In genomic region chr17:62940573-62941252, GRCm38 (mm10) we compare ENCODE assay signal across 9 mouse cellular contexts. TPM values are rescaled to one million over a fixed set of nuclear protein-coding genes. Genes with fewer than 3 reads are reported as not detected.
A peak's percentile ranks its signal among the peaks of the same experiment; 100 is the strongest.
DNase-seq lines count a peak whose midpoint lies in the region; ATAC-seq lines count a peak whose summit lies in the region.
"Had no signal": no experiment of that assay in that cellular context is flagged by ENCODE, and none has a peak within 500 bp of the region (broad histone marks: within the 10 kb centered on the region; RNA-seq: fewer than 3 reads in every experiment).

No protein-coding gene starts in this region.

- no peak for ATAC-seq in heart, embryonic 12.5 days (ENCODE audit: insufficient number of reproducible peaks, low FRiP score)
- peak; percentile 56; the same call in 1 of the 2 replicates for ATAC-seq in embryonic facial prominence, embryonic 12.5 days (ENCODE audit: insufficient number of reproducible peaks, insufficient read depth, low FRiP score, low TSS enrichment)
- ATAC-seq in hindbrain, embryonic 14.5 days (ENCODE audit: low FRiP score) = no peak
- ATAC-seq in midbrain, embryonic 15.5 days (replicated peaks) = peak; percentile 71
- ATAC-seq in inflammation-experienced regulatory T-cells, adult 6 months = no peak

- whole genome bisulfite sequencing in heart, embryonic 12.5 days = 39% methylated on average over 7 of the region's 7 CpGs
- 31% methylated on average over 7 of the region's 7 CpGs for WGBS in heart, embryonic 10.5 days
- WGBS in embryonic facial prominence, embryonic 12.5 days = 11% methylated on average over 7 of the region's 7 CpGs
- WGBS in hindbrain, embryonic 14.5 days = 17% methylated on average over 7 of the region's 7 CpGs
- 15% methylated on average over 7 of the region's 7 CpGs for WGBS in midbrain, embryonic 15.5 days

- H3K4me3 ChIP-seq in heart, embryonic 12.5 days = no peak overlapping the region
- no peak overlapping the region for H3K4me3 ChIP-seq in heart, embryonic 10.5 days
- peak overlapping the region; percentile 11; the same call in 1 of the 2 replicates for H3K4me3 ChIP-seq in embryonic facial prominence, embryonic 12.5 days
- H3K4me3 ChIP-seq in hindbrain, embryonic 14.5 days (replicated peaks; ENCODE audit: low read length) = no peak overlapping the region
- H3K4me3 ChIP-seq in midbrain, embryonic 15.5 days = no peak overlapping the region

- peaks cover 13% of the 10 kb centered on the region for H3K4me1 ChIP-seq in heart, embryonic 12.5 days (replicated peaks)
- H3K4me1 ChIP-seq in heart, embryonic 10.5 days = peaks cover 9% of the 10 kb centered on the region
- H3K4me1 ChIP-seq in embryonic facial prominence, embryonic 12.5 days = peaks cover 14% of the 10 kb centered on the region
- peaks cover 8% of the 10 kb centered on the region for H3K4me1 ChIP-seq in hindbrain, embryonic 14.5 days (replicated peaks; ENCODE audit: control insufficient read depth, insufficient read depth, low read length)
- H3K4me1 ChIP-seq in midbrain, embryonic 15.5 days = peaks cover 12% of the 10 kb centered on the region

- H3K9me3 ChIP-seq in heart, embryonic 12.5 days (replicated peaks) = no peaks in the 10 kb centered on the region
- H3K9me3 ChIP-seq in heart, embryonic 10.5 days = no peaks in the 10 kb centered on the region
- 0 out of 2 replicates have a peak, but pooled peaks cover 4% of the 10 kb centered on the region for H3K9me3 ChIP-seq in embryonic facial prominence, embryonic 12.5 days
- no peaks in the 10 kb centered on the region for H3K9me3 ChIP-seq in hindbrain, embryonic 14.5 days (ENCODE audit: control insufficient read depth, low read length)
- no peaks in the 10 kb centered on the region for H3K9me3 ChIP-seq in midbrain, embryonic 15.5 days

- no peak overlapping the region for H3K27ac ChIP-seq in heart, embryonic 12.5 days (ENCODE audit: poor library complexity, severe bottlenecking)
- H3K27ac ChIP-seq in heart, embryonic 10.5 days = no peak overlapping the region
- peak overlapping the region; percentile 54; the same call in 1 of the 2 replicates for H3K27ac ChIP-seq in embryonic facial prominence, embryonic 12.5 days
- H3K27ac ChIP-seq in hindbrain, embryonic 14.5 days = no peak overlapping the region
- no peak overlapping the region for H3K27ac ChIP-seq in midbrain, embryonic 15.5 days
- H3K27ac ChIP-seq: macrophage had no signal

- peak overlapping the region; percentile 45; the same call in 1 of the 2 replicates for H3K4me2 ChIP-seq in heart, embryonic 12.5 days
- peak overlapping the region; percentile 48 for H3K4me2 ChIP-seq in embryonic facial prominence, embryonic 12.5 days (replicated peaks)
- peak overlapping the region; percentile 33 for H3K4me2 ChIP-seq in hindbrain, embryonic 14.5 days (replicated peaks)
- peak overlapping the region; percentile 28 for H3K4me2 ChIP-seq in midbrain, embryonic 15.5 days

- no peaks in the 10 kb centered on the region for H3K36me3 ChIP-seq in heart, embryonic 12.5 days
- no peaks in the 10 kb centered on the region for H3K36me3 ChIP-seq in heart, embryonic 10.5 days
- no peaks in the 10 kb centered on the region for H3K36me3 ChIP-seq in embryonic facial prominence, embryonic 12.5 days
- no peaks in the 10 kb centered on the region for H3K36me3 ChIP-seq in hindbrain, embryonic 14.5 days (replicated peaks; ENCODE audit: control insufficient read depth, insufficient read depth)
- no peaks in the 10 kb centered on the region for H3K36me3 ChIP-seq in midbrain, embryonic 15.5 days (replicated peaks)

- H3K9ac ChIP-seq in heart, embryonic 12.5 days = no peak overlapping the region
- H3K9ac ChIP-seq in embryonic facial prominence, embryonic 12.5 days = 0 out of 2 replicates have a peak overlapping the region, but pooled peaks have one; percentile 12
- H3K9ac ChIP-seq in hindbrain, embryonic 14.5 days = no peak overlapping the region
- H3K9ac ChIP-seq in midbrain, embryonic 15.5 days = no peak overlapping the region

- no peaks in the 10 kb centered on the region for H3K27me3 ChIP-seq in heart, embryonic 12.5 days (replicated peaks)
- no peaks in the 10 kb centered on the region for H3K27me3 ChIP-seq in heart, embryonic 10.5 days (ENCODE audit: insufficient read depth, poor library complexity, severe bottlenecking)
- no peaks in the 10 kb centered on the region for H3K27me3 ChIP-seq in embryonic facial prominence, embryonic 12.5 days
- H3K27me3 ChIP-seq in hindbrain, embryonic 14.5 days (ENCODE audit: control insufficient read depth, insufficient read depth, low read length) = no peaks in the 10 kb centered on the region
- H3K27me3 ChIP-seq in midbrain, embryonic 15.5 days (replicated peaks) = no peaks in the 10 kb centered on the region

- DNase-seq in heart, embryonic 10.5 days (ENCODE audit: low spot score) = no peak
- DNase-seq in hindbrain, embryonic 14.5 days (ENCODE audit: low spot score) = no peak
- no peak for DNase-seq in natural killer cell, adult 2 months (ENCODE audit: low spot score in 2 of 2)
- no peak for DNase-seq in adrenal gland, adult 8-10 months

RNA-seq across cellular contexts. Expression of gene Efna5, which starts 59.6 kb away (rescaled TPM):
- polyA plus RNA-seq in heart, embryonic 12.5 days (2016; fragmentation: Nextera tagmentation; extraction: Ambion mirVana) = 24.5 and 25.2 TPM in 2 replicates
- 19.1 and 32.2 TPM in 2 replicates for polyA plus RNA-seq in heart, embryonic 10.5 days (2016; fragmentation: Nextera tagmentation; extraction: Ambion mirVana)
- polyA plus RNA-seq in embryonic facial prominence, embryonic 12.5 days (2016; fragmentation: Nextera tagmentation; extraction: Ambion mirVana) = 72.4 and 82.6 TPM in 2 replicates
- 36.2 and 45.2 TPM in 2 replicates for polyA plus RNA-seq in hindbrain, embryonic 14.5 days (2014; fragmentation: Nextera tagmentation; extraction: Ambion mirVana)
- 59.8 and 74.6 TPM in 2 replicates for polyA plus RNA-seq in midbrain, embryonic 15.5 days (2015; fragmentation: Nextera tagmentation; extraction: Ambion mirVana)
- under 1 TPM in 2 of 3 experiments, not detected in 1; 0.13 TPM for polyA plus RNA-seq in inflammation-experienced regulatory T-cells, adult 6 months (2017; shearing (Covaris generic))
- total RNA-seq in adrenal gland, adult 8-10 months (2022) = 10 to 100 TPM; 13.8 to 20.8 (median 16.9) TPM
- polyA plus RNA-seq: macrophage had no signal

Comparison
In these comparisons a context has a peak if more than half of its experiments do, and no peak if none do; other contexts are left out.
1. ATAC-seq: peak in embryonic facial prominence, embryonic 12.5 days (single experiment) and midbrain, embryonic 15.5 days (single experiment); none in heart, embryonic 12.5 days (single experiment), hindbrain, embryonic 14.5 days (single experiment) and inflammation-experienced regulatory T-cells, adult 6 months (single experiment).
2. RNA of gene Efna5, which starts 59.6 kb away (polyA plus RNA-seq): 72.4 to 82.6 TPM in embryonic facial prominence, embryonic 12.5 days, 59.8 to 74.6 TPM in midbrain, embryonic 15.5 days, 36.2 to 45.2 TPM in hindbrain, embryonic 14.5 days, 19.1 to 32.2 TPM in heart, embryonic 10.5 days and 24.5 to 25.2 TPM in heart, embryonic 12.5 days; 0.13 TPM in inflammation-experienced regulatory T-cells, adult 6 months; every median in the first group is over 10 times any median in the second.
3. Peak in every context shown above with its lines, with median percentiles within 50 percentile points of each other: H3K4me2 ChIP-seq.